Mouse (Mus musculus): ENCODE measurements around the gene Lrrc36. TPM values are rescaled to one million over a fixed set of nuclear protein-coding genes. Genes with fewer than 3 reads are reported as not detected.

Gene Lrrc36
- total and polyA plus RNA-seq, 2 experiments from 2014 or later = 0.93 to 0.99 TPM

- Histone ChIP-seq H3K9me3 (ENCODE audit: low read length) (no peaks in the 10 kb centered on the region), H3K27ac (ENCODE audit: low read depth, low read length) (peak overlapping the region; percentile 43), H3K27me3 (ENCODE audit: insufficient read depth, low read length) (no peaks in the 10 kb centered on the region), H3K4me2 (ENCODE audit: low read depth, low read length, poor library complexity, severe bottlenecking) (peak overlapping the region; percentile 68), H3K9ac (replicated peaks; ENCODE audit: low read length, poor library complexity, severe bottlenecking) (peak overlapping the region; percentile 9; the same call in 1 of the 2 replicates), H3K4me3 (ENCODE audit: low read depth, low read length) (peak overlapping the region; percentile 45; the same call in 1 of the 2 replicates), H3K4me1 (ENCODE audit: insufficient read depth, low read length) (peaks cover 19% of the 10 kb centered on the region), H3K36me3 (ENCODE audit: insufficient read depth, low read length) (peaks cover 13% of the 10 kb centered on the region)
- WGBS = 16% methylated on average over 6 of the region's 6 CpGs
- peak; percentile 9; the same call in 1 of the 2 replicates for ATAC-seq (ENCODE audit: low FRiP score)
- DNase-seq (ENCODE audit: low spot score) = peak; percentile 82
- no peak for TF ChIP-seq CTCF (IDR thresholded peaks at IDR 0.05)
Observed at GRCm38 (mm10) chr8:105469041-105469695, 55.8 kb downstream of the Lrrc36 start.

GRCm38 (mm10) chr8:105469816-105470215 lies 56.4 kb downstream of the Lrrc36 start:
- H3K4me3 ChIP-seq (ENCODE audit: low read depth, low read length) = peak overlapping the region; percentile 45
- peak overlapping the region; percentile 73 for H3K9ac ChIP-seq (replicated peaks; ENCODE audit: low read length, poor library complexity, severe bottlenecking)
- H3K4me1 ChIP-seq (ENCODE audit: insufficient read depth, low read length) = peaks cover 23% of the 10 kb centered on the region
- ATAC-seq (ENCODE audit: low FRiP score) (no peak), DNase-seq (ENCODE audit: low spot score) (no peak)
- peak overlapping the region; percentile 69 for H3K27ac ChIP-seq (ENCODE audit: low read depth, low read length)
- peak overlapping the region; percentile 68 for H3K4me2 ChIP-seq (ENCODE audit: low read depth, low read length, poor library complexity, severe bottlenecking)
- no peaks in the 10 kb centered on the region for H3K27me3 ChIP-seq (ENCODE audit: insufficient read depth, low read length)
- H3K9me3 ChIP-seq (ENCODE audit: low read length) = no peaks in the 10 kb centered on the region
- WGBS = 77% methylated on average over 5 of the region's 5 CpGs
- TF ChIP-seq CTCF (IDR thresholded peaks at IDR 0.05) = no peak
- H3K36me3 ChIP-seq (ENCODE audit: insufficient read depth, low read length) = peaks cover 13% of the 10 kb centered on the region

- H3K4me1 ChIP-seq (ENCODE audit: insufficient read depth, low read length) = peaks cover 23% of the 10 kb centered on the region
- peak overlapping the region; percentile 68 for H3K4me2 ChIP-seq (ENCODE audit: low read depth, low read length, poor library complexity, severe bottlenecking)
- 70% methylated on average over 5 of the region's 5 CpGs for WGBS
- no peak for TF ChIP-seq CTCF (IDR thresholded peaks at IDR 0.05)
- H3K36me3 ChIP-seq (ENCODE audit: insufficient read depth, low read length) = peaks cover 13% of the 10 kb centered on the region
- H3K4me3 ChIP-seq (ENCODE audit: low read depth, low read length) = peak overlapping the region; percentile 45
- H3K27me3 ChIP-seq (ENCODE audit: insufficient read depth, low read length) = no peaks in the 10 kb centered on the region
- no peaks in the 10 kb centered on the region for H3K9me3 ChIP-seq (ENCODE audit: low read length)
- DNase-seq (ENCODE audit: low spot score) = no peak
- H3K9ac ChIP-seq (replicated peaks; ENCODE audit: low read length, poor library complexity, severe bottlenecking) = peak overlapping the region; percentile 73
- no peak for ATAC-seq (ENCODE audit: low FRiP score)
- peak overlapping the region; percentile 69 for H3K27ac ChIP-seq (ENCODE audit: low read depth, low read length)
Observed at GRCm38 (mm10) chr8:105470262-105470661, 56.9 kb downstream of the Lrrc36 start.

- DNase-seq (ENCODE audit: low spot score) (no peak), ATAC-seq (ENCODE audit: low FRiP score) (no peak)
- Histone ChIP-seq H3K36me3 (ENCODE audit: insufficient read depth, low read length) (peaks cover 13% of the 10 kb centered on the region), H3K4me3 (ENCODE audit: low read depth, low read length) (peak overlapping the region; percentile 45), H3K4me2 (ENCODE audit: low read depth, low read length, poor library complexity, severe bottlenecking) (peak overlapping the region; percentile 68), H3K27me3 (ENCODE audit: insufficient read depth, low read length) (no peaks in the 10 kb centered on the region), H3K4me1 (ENCODE audit: insufficient read depth, low read length) (peaks cover 23% of the 10 kb centered on the region), H3K9ac (replicated peaks; ENCODE audit: low read length, poor library complexity, severe bottlenecking) (peak overlapping the region; percentile 73), H3K27ac (ENCODE audit: low read depth, low read length) (peak overlapping the region; percentile 69), H3K9me3 (ENCODE audit: low read length) (no peaks in the 10 kb centered on the region)
- TF ChIP-seq CTCF (IDR thresholded peaks at IDR 0.05) = no peak
- WGBS = 21% methylated on average over 11 of the region's 11 CpGs
Observed at GRCm38 (mm10) chr8:105470681-105471313, 57.4 kb downstream of the Lrrc36 start.

DNA sequence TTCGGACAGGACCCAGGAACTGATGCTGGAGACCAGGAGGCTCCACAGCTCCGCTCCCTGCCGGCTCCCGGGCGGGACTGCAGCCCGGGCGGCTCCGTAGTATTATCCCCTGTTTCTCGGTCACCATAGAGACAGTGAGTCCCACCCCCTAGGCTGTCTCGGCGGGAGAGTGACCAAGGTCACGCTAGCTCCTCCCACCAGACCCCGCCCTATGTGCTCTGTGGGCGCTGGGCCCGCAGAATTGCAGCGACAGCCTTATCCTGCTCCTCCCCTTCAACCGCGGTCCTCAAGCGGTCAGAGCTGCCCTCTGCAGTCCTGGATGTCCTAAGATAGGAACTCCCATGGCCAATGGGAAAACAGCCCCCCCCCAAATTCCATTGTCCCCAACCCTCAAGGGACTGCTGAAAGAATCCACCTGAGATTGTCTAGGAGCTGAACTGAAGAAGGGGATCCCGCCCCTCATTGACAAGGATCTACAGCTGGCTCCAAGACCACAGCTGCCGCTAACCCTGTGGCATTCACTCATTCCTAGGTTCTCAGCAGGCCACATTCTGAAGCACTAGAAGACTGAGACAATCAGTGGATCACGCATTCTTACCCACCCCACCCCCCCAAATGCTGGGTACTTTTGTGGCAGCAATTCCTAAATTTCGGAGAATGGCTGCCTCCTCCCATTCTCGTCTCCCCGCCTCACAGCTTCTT lies 58.1 kb downstream of the Lrrc36 start, which contains the start of gene Tppp3:
Gene Tppp3 (minus strand): TSS at position 213 of the 702 bp plus-strand sequence.
- peak within 1 kb of the TSS; percentile 68 for H3K4me2 ChIP-seq (ENCODE audit: low read depth, low read length, poor library complexity, severe bottlenecking)
- peaks cover 23% of the 10 kb centered on the region for H3K4me1 ChIP-seq (ENCODE audit: insufficient read depth, low read length)
- H3K9ac ChIP-seq (replicated peaks; ENCODE audit: low read length, poor library complexity, severe bottlenecking) = peak within 1 kb of the TSS; percentile 73
- H3K36me3 ChIP-seq (ENCODE audit: insufficient read depth, low read length) = peaks cover 18% of the 10 kb centered on the region
- peak; percentile 74 for TF ChIP-seq CTCF (IDR thresholded peaks at IDR 0.05)
- no peaks in the 10 kb centered on the region for H3K27me3 ChIP-seq (ENCODE audit: insufficient read depth, low read length)
- H3K9me3 ChIP-seq (ENCODE audit: low read length) = no peaks in the 10 kb centered on the region
- peak within 1 kb of the TSS; percentile 45 for H3K4me3 ChIP-seq (ENCODE audit: low read depth, low read length)
- peak within 1 kb of the TSS; percentile 69 for H3K27ac ChIP-seq (ENCODE audit: low read depth, low read length)
- WGBS = 8% methylated on average over 25 of the region's 25 CpGs
- DNase-seq (ENCODE audit: low spot score) = peak; percentile 94
- peak; percentile 90 for ATAC-seq (ENCODE audit: low FRiP score)

Data from midbrain, postnatal 0 days (tissue).